Mouse (Mus musculus) left cerebral cortex, adult 11 months (tissue): ENCODE measurements around the gene Rpl13.
"Not testable (repeated sequence)": the region's sequence is repeated elsewhere in the genome, so short reads cannot be mapped to it uniquely, and the experiment has no call there.

Source experiments
- DNase-seq: peaks from one replicate; pipeline ENCODE4 v3.0.0; 2022; ENCODE audit warnings: low spot score

Rpl13 gene

GRCm38 (mm10) chr8:123101735-123102685 is at the start of gene Rpl13:
Gene Rpl13, plus strand, starts transcription at chr8:123102350.
- peak; percentile 95 for DNase-seq

GRCm38 (mm10) chr8:123062721-123063120 is 39.4 kb upstream of the Rpl13 start, which contains the start of gene Spg7:
Gene Spg7, plus strand, starts transcription at chr8:123062942.
- DNase-seq = no peak

GRCm38 (mm10) chr8:123064072-123064471 is 38.1 kb upstream of the Rpl13 start:
- DNase-seq = no peak

- no peak for DNase-seq
Measured at GRCm38 (mm10) chr8:123064809-123065213, 37.3 kb upstream of the Rpl13 start.

GRCm38 (mm10) chr8:123065214-123066100 is 36.7 kb upstream of the Rpl13 start:
- DNase-seq = peak; percentile 88

- no peak for DNase-seq
Measured at GRCm38 (mm10) chr8:123066101-123066683, 36.0 kb upstream of the Rpl13 start.

- no peak for DNase-seq
Measured at GRCm38 (mm10) chr8:123071176-123071575, 31.0 kb upstream of the Rpl13 start.

GRCm38 (mm10) chr8:123077213-123077612 is 24.9 kb upstream of the Rpl13 start:
- no peak for DNase-seq

- DNase-seq = no peak
Measured at GRCm38 (mm10) chr8:123082993-123083392, 19.2 kb upstream of the Rpl13 start.

- DNase-seq = peak; percentile 51
Measured at GRCm38 (mm10) chr8:123083610-123084009, 18.5 kb upstream of the Rpl13 start.

- DNase-seq = no peak
Measured at GRCm38 (mm10) chr8:123087289-123087688, 14.9 kb upstream of the Rpl13 start.

GRCm38 (mm10) chr8:123097216-123097615 is 4.9 kb upstream of the Rpl13 start:
- no peak for DNase-seq

- no peak for DNase-seq
Measured at GRCm38 (mm10) chr8:123097786-123098584, 4.2 kb upstream of the Rpl13 start.

GRCm38 (mm10) chr8:123100288-123100687 is 1.9 kb upstream of the Rpl13 start:
- no peak for DNase-seq

GRCm38 (mm10) chr8:123101244-123101643 is 906 bp upstream of the Rpl13 start:
- DNase-seq = no peak

- DNase-seq = not testable (repeated sequence)
Measured at GRCm38 (mm10) chr8:123102855-123103254, 705 bp downstream of the Rpl13 start.

GRCm38 (mm10) chr8:123103285-123103684 is 1.1 kb downstream of the Rpl13 start:
- no peak for DNase-seq

GRCm38 (mm10) chr8:123104046-123104767 is 2.1 kb downstream of the Rpl13 start:
- no peak for DNase-seq

GRCm38 (mm10) chr8:123105553-123106326 is 3.6 kb downstream of the Rpl13 start:
- DNase-seq = no peak

GRCm38 (mm10) chr8:123106531-123106930 is 4.4 kb downstream of the Rpl13 start:
- no peak for DNase-seq
